Mouse (Mus musculus) midbrain, embryonic 16.5 days (tissue): ENCODE data around the gene Fgfbp3. TPM values are rescaled to one million over a fixed set of nuclear protein-coding genes. Genes with fewer than 3 reads are reported as not detected.

Experiments
- ATAC-seq: fragments of 200-750 bp; cut with Nextera tagmentation; 2 replicates; pipeline ENCODE4 v1.8.0; 2017; ENCODE audit warnings: moderate TSS enrichment
- H3K27ac ChIP-seq: fragments of 300-500 bp; sonication (generic); 2 replicates; pipeline ENCODE4 v1.5.1; 2014; ENCODE audit warnings: mild to moderate bottlenecking, low read length, mixed read lengths
- H3K27me3 ChIP-seq: fragments of 300-500 bp; sonication (generic); 2 replicates; pipeline ENCODE4 v1.6.1; 2014; ENCODE audit warnings: low read depth, low read length, mixed read lengths; ENCODE audit not compliant: control insufficient read depth, insufficient read depth
- H3K36me3 ChIP-seq: fragments of 300-500 bp; sonication (generic); 2 replicates; pipeline ENCODE4 v1.6.1; 2014; ENCODE audit warnings: mild to moderate bottlenecking, low read length, moderate library complexity, mixed read lengths; ENCODE audit not compliant: control insufficient read depth, insufficient read depth
- H3K4me1 ChIP-seq: fragments of 300-500 bp; sonication (generic); 2 replicates; pipeline ENCODE4 v1.6.1; 2014; ENCODE audit warnings: mild to moderate bottlenecking, low read length, mixed read lengths; ENCODE audit not compliant: control insufficient read depth, insufficient read depth
- H3K4me2 ChIP-seq: fragments of 300-500 bp; sonication (generic); 2 replicates; pipeline ENCODE4 v1.6.1; 2014; ENCODE audit warnings: mild to moderate bottlenecking, low read length, mixed read lengths
- H3K4me3 ChIP-seq: fragments of 300-500 bp; sonication (generic); 2 replicates; pipeline ENCODE4 v1.5.1; 2014; ENCODE audit warnings: low read depth, mild to moderate bottlenecking, low read length, moderate library complexity, mixed read lengths
- H3K9ac ChIP-seq: fragments of 300-500 bp; sonication (generic); 2 replicates; pipeline ENCODE4 v1.6.1; 2014; ENCODE audit warnings: low read depth, low read length, mixed read lengths
- H3K9me3 ChIP-seq: fragments of 300-500 bp; sonication (generic); replicated peaks from 2 replicates; pipeline ENCODE4 v1.6.1; 2014; ENCODE audit warnings: mild to moderate bottlenecking, low read length, mixed read lengths; ENCODE audit not compliant: control insufficient read depth, poor library complexity, severe bottlenecking
- WGBS: fragments of 180-500 bp; shearing (Covaris S2); extraction: QIAGEN DNeasy Blood & Tissue Kit; methylation state at CpG from one replicate; pipeline ENCODE4 v1.1.7; 2014; 5-methylcytosine and 5-hydroxymethylcytosine counted together
- polyA plus RNA-seq: library from polyadenylated mRNA; unstranded; fragments of >200 nt; fragmentation: Nextera tagmentation; extraction: Ambion mirVana; gene quantifications from 2 replicates; pipeline ENCODE4 v1.2.1, GENCODE M21; 2015

The Fgfbp3 gene
- polyA plus RNA-seq, 1 experiment from 2014 or later: 44.4 TPM

DNA sequence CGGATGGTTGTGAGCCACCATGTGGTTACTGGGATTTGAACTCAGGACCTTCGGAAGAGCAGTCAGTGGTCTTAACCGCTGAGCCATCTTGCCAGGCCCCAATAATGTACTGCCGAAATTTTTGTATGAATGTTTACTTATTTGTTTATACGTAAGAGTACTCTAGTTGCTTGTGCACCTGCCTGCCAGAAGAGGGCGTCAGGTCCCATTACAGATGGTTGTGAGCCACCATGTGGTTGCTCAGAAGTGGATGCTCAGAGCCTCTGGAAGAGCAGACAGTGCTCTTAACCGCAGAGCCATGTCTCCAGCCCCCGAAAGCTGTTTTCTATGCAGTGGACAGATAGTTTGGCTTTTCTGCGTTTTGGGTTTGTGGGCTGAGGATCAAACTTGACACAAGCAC is 21.6 kb downstream of the Fgfbp3 start:
- Histone ChIP-seq H3K4me1 (peaks cover 4% of the 10 kb centered on the region; the same call in 1 of the 2 replicates), H3K4me2 (no peak overlapping the region), H3K9ac (no peak overlapping the region), H3K27ac (no peak overlapping the region), H3K36me3 (0 out of 2 replicates have a peak, but pooled peaks cover 4% of the 10 kb centered on the region), H3K27me3 (no peaks in the 10 kb centered on the region), H3K4me3 (no peak overlapping the region), H3K9me3 (no peaks in the 10 kb centered on the region)
- ATAC-seq: no peak
- WGBS: 42% methylated on average over 9 of the region's 9 CpGs

DNA sequence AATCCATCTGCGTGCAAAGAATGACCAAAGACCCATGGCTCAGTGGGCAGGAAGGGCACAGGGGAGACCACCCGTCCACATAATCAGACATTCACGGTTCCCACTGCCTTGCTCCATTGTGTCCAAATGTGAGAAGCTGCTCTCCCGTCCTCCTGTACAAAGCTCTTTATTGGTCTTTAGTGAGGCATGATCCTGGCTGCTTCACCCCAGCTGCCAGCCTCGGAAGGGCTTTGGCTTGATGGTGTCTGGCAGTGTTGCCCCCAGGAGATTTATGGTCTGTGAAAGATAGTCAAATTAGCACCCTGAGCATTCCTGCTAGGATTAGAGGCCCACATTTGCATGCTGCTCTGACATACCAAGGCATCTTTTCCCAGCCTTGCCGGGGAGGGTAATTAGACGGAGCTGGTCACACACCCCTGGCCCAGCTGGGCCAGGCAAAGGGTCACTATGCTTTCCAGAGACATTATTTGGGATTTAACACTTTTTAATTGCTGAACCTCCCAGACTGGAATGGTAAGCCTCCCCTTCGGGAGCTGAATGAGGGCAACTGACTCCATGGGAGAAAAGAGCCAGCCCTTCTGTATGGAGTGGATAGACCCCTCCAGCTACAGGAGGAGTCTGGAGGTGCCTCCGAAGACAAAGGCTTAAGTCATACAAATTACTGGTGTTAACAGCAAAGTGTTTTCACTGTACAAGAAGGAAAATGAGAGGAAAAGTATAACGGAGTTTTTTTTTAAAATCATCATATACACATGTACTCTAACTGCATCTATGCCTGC is 22.4 kb downstream of the Fgfbp3 start:
- no peaks in the 10 kb centered on the region for H3K9me3 ChIP-seq
- 0 out of 2 replicates have a peak, but pooled peaks cover 4% of the 10 kb centered on the region for H3K36me3 ChIP-seq
- ATAC-seq: peak; percentile 81
- H3K27me3 ChIP-seq: no peaks in the 10 kb centered on the region
- H3K27ac ChIP-seq: peak overlapping the region; percentile 53
- H3K4me2 ChIP-seq: no peak overlapping the region
- WGBS: 7% methylated on average over 10 of the region's 10 CpGs
- no peak overlapping the region for H3K4me3 ChIP-seq
- peaks cover 4% of the 10 kb centered on the region; the same call in 1 of the 2 replicates for H3K4me1 ChIP-seq
- H3K9ac ChIP-seq: peak overlapping the region; percentile 12; the same call in 1 of the 2 replicates

DNA sequence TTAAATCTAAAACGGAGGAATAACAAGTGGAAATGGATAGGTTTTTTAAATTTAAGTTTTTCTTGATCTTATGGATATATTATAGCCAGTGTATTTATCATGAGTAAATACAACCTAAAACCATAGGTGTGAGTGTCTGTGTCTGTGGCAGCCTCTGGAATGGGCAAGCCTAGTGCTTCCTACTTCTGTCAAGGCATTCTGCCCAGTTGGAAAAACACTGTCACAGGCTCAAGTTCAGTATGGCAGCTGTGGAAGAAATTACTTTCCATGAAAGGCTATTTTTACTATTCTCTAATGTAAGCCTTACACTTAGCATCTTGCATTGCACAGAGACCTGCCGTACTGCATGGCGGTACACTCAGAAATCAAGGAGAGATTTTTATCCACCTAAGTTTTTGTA is 27.7 kb downstream of the Fgfbp3 start:
- Histone ChIP-seq H3K27me3 (no peaks in the 10 kb centered on the region), H3K4me1 (no peaks in the 10 kb centered on the region; the same call in 1 of the 2 replicates), H3K9ac (no peak overlapping the region), H3K4me3 (no peak overlapping the region), H3K9me3 (no peaks in the 10 kb centered on the region), H3K27ac (no peak overlapping the region), H3K36me3 (peaks cover 25% of the 10 kb centered on the region), H3K4me2 (no peak overlapping the region)
- 97% methylated on average over 3 of the region's 3 CpGs for WGBS
- no peak for ATAC-seq

DNA sequence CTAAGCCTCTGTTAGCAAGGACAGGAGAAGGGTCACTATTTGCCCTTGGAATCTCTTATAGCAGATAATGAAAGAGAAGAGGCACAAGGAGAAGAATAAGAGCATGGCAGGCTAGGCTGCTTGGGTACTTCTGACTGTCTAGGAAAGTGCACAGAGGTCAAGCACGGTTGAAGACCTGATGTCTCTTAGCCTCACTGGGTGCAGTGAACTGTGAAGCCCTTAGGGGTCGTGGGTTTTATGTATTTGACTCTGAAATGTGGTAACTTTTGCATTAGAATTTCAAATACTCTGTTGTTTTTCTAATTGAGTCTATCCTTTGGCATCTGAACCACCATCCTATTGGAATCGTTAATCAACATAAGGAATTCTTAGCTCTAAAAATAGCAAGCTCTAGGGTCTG is 31.7 kb downstream of the Fgfbp3 start:
- Histone ChIP-seq H3K4me2 (no peak overlapping the region), H3K36me3 (peaks cover 41% of the 10 kb centered on the region)

DNA sequence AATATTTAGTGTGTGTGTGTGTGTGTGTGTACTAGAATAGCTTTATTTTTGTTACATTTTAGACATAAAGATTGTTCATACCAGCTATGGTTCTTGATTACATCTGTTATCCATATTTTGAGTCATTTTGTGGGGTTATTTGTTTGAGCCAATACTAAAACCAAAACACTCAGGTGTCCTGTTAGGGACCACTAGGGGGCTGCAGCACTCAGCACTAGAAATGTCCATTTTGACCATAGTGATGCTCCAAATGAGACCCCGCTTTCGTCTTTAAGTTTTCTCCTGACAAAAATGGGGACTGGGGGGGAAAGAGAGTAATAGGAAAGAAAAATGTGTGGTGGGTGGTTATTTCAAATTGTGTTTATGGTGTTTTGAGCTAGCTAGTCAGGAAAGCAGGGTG is 33.1 kb downstream of the Fgfbp3 start:
- ATAC-seq: no peak
- Histone ChIP-seq H3K27ac (no peak overlapping the region), H3K36me3 (peaks cover 44% of the 10 kb centered on the region)

More for the DNA sequence above, 31.7 kb downstream of the Fgfbp3 start:
- no peaks in the 10 kb centered on the region for H3K4me1 ChIP-seq
- no peak overlapping the region for H3K9ac ChIP-seq
- no peak overlapping the region for H3K4me3 ChIP-seq
- WGBS: 50% methylated on average over 3 of the region's 3 CpGs
- no peak overlapping the region for H3K27ac ChIP-seq
- H3K9me3 ChIP-seq: no peaks in the 10 kb centered on the region
- ATAC-seq: no peak
- no peaks in the 10 kb centered on the region for H3K27me3 ChIP-seq

DNA sequence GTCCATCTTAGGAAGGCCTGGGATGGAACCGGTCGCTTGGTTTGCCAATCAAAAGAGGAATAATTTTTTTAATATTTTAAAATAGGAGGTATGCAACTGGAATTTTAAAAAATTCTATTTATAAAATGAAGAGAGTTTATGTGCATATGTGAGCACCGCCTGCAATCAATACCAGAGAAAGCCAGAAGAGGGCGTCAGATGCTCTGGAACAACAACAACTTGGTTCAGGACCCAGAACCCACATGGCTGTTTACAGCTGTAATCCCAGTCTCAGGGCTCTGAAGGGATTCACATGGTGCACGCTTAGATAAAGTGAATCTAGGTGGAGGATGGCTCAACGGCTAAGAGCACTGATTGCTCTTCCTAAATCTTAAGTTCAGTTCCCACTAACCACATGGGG is 36.3 kb downstream of the Fgfbp3 start:
- no peaks in the 10 kb centered on the region for H3K27me3 ChIP-seq
- H3K9ac ChIP-seq: no peak overlapping the region
- H3K36me3 ChIP-seq: peaks cover 35% of the 10 kb centered on the region
- H3K9me3 ChIP-seq: no peaks in the 10 kb centered on the region
- H3K4me3 ChIP-seq: no peak overlapping the region
- no peaks in the 10 kb centered on the region for H3K4me1 ChIP-seq
- peak; percentile 42; the same call in 1 of the 2 replicates for ATAC-seq
- H3K4me2 ChIP-seq: no peak overlapping the region
- WGBS: 79% methylated on average over 6 of the region's 6 CpGs
- no peak overlapping the region for H3K27ac ChIP-seq

More for the DNA sequence above, 33.1 kb downstream of the Fgfbp3 start:
- no peak overlapping the region for H3K4me3 ChIP-seq
- no peaks in the 10 kb centered on the region for H3K9me3 ChIP-seq
- H3K4me2 ChIP-seq: no peak overlapping the region
- no peaks in the 10 kb centered on the region for H3K4me1 ChIP-seq
- 63% methylated on average over 2 of the region's 2 CpGs for WGBS
- H3K27me3 ChIP-seq: no peaks in the 10 kb centered on the region
- H3K9ac ChIP-seq: no peak overlapping the region

DNA sequence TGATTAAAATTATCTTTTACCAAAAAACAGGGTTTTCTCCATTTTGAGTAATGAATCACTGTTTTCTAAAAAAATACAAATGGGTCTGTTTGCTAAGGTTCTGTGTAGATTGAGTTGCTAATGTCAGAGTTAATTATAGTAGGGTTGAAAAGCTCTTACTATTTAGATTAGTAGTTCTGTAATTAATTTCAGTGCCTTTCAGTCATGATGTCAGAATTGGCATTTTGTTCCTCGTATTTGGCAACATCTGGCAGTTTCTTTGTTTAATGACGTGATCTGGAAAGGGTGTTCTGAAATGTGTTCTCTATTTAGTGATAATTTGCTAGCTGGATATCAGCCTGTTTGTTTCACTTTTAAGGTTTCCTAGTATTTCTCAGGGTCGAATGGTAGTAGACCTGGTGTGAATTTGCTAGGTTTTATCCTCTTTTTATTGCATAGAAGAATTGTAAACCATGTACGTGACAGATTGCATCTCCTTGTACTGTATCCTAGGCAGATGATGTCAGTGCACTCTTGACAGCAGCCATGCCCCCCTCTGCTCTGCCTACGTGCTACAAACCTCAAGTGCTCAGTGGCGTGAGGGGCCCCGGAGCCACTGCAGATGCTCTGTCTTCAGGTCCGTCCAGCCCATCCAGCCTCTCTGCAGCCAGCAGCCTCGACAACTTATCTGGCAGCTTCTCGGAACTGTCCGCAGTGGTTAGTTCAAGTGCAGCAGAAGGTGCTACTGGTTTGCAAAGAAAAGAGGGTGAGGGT is 40.5 kb downstream of the Fgfbp3 start:
- Histone ChIP-seq H3K9ac (no peak overlapping the region), H3K4me2 (no peak overlapping the region), H3K4me1 (no peaks in the 10 kb centered on the region), H3K4me3 (no peak overlapping the region), H3K27ac (no peak overlapping the region), H3K36me3 (peaks cover 31% of the 10 kb centered on the region), H3K9me3 (no peaks in the 10 kb centered on the region), H3K27me3 (no peaks in the 10 kb centered on the region)
- no peak for ATAC-seq
- 81% methylated on average over 11 of the region's 11 CpGs for WGBS

DNA sequence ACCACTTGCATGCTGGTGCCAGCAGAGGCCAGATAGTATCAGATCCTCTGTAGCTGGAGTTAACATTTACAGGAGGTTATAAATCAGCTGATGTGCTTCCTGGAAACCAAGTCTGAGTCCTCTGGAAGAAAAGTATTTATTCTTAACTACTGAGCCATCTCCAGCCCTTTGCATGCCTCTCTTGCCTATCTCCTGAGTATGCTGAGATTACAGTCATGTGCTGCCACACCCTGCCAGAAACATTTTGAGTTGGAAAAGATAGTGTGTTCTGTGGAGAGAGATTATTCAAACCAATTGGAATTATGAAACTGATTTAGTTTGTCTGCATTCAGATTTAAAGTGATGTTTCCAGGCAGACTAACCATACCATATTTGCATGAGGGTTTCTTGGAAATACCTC is 42.1 kb downstream of the Fgfbp3 start:
- ATAC-seq: no peak
- Histone ChIP-seq H3K27me3 (no peaks in the 10 kb centered on the region), H3K9ac (no peak overlapping the region), H3K27ac (no peak overlapping the region), H3K36me3 (peaks cover 27% of the 10 kb centered on the region), H3K9me3 (no peaks in the 10 kb centered on the region), H3K4me1 (no peaks in the 10 kb centered on the region), H3K4me3 (no peak overlapping the region), H3K4me2 (no peak overlapping the region)

DNA sequence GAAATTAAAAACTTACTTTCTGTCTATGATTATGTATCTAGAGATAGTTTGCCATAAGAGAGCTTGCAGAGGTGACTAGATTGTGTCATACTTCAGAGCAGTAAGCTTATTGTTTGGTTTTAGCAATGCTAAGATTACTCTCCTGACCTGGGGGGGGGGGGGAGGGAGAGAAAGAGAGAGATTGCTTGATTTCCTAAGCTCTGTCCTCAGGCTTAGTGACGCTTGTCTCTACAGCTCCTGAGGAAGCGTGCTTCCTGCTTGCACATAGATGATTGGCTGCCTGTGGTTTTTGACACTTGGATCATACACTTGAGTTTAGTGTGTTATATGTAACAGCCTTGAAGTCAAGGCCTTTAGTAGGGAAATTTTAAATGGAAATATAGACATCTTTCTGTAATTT is 44.8 kb downstream of the Fgfbp3 start:
- ATAC-seq: no peak
- Histone ChIP-seq H3K4me2 (no peak overlapping the region), H3K27ac (no peak overlapping the region), H3K27me3 (no peaks in the 10 kb centered on the region), H3K4me3 (no peak overlapping the region), H3K4me1 (no peaks in the 10 kb centered on the region), H3K9me3 (no peaks in the 10 kb centered on the region), H3K9ac (no peak overlapping the region), H3K36me3 (peaks cover 30% of the 10 kb centered on the region)
- WGBS: 85% methylated on average over 2 of the region's 2 CpGs
